Mouse (Mus musculus): ENCODE data around the gene Sema7a. TPM values are rescaled to one million over a fixed set of nuclear protein-coding genes. Genes with fewer than 3 reads are reported as not detected.

Sema7a gene
- polyA plus RNA-seq, 1 experiment from 2014 or later: 0.04 TPM

DNA sequence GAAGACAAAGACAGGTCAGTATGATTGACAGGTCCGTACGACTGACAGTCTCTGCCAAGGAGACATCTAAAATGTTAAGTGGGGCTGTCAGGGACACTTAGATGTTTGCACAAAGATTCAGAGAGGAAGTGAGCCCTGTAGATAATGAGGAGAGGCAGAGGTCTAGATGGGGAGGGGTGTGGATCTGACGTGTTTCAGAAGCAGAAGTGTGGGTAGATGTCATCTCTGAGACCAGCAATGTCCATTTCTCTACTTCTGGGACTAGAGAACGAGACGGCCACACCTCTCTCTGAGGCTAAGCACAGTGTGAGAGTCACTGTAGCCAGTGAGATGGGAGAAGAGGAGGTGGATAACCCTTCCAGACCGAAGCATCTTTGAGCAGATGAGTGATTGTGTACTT lies 38.1 kb downstream of the Sema7a start:
- Histone ChIP-seq H3K36me3 (ENCODE audit: control insufficient read depth, insufficient read depth) (no peaks in the 10 kb centered on the region), H3K4me1 (ENCODE audit: control insufficient read depth, low read depth, low read length) (no peaks in the 10 kb centered on the region), H3K9ac (ENCODE audit: low read depth, low read length) (no peak overlapping the region), H3K4me3 (ENCODE audit: low read depth, low read length) (no peak overlapping the region), H3K27me3 (ENCODE audit: control insufficient read depth, insufficient read depth, low read depth, low read length) (no peaks in the 10 kb centered on the region), H3K9me3 (replicated peaks; ENCODE audit: control insufficient read depth, low read length) (no peaks in the 10 kb centered on the region), H3K27ac (ENCODE audit: low read length) (no peak overlapping the region), H3K4me2 (ENCODE audit: low read depth, low read length) (no peak overlapping the region)
- ATAC-seq (ENCODE audit: low read depth): no peak
- 28% methylated on average over 6 of the region's 6 CpGs for WGBS (ENCODE audit: insufficient replicate concordance)

DNA sequence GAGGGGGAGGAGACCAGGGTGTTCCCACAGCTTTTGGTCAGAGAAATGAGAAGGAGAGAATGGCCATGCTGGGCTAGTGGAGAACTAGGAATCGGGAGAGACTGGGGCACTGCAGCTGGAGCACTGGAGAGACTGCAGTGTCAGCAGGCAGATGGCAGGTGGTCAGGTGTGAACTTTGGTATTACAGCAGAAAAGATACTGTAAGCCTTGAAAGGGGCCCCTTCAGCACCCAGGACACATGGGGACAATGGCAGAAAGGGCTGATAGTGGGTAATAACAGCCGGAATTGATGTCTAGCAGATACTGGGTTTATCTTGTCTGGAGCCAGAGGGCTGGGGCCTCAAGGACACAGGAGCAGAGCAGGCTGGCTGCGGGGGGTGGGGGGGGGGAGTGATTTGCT lies 38.9 kb downstream of the Sema7a start:
- no peak for ATAC-seq (ENCODE audit: low read depth)
- no peak overlapping the region for H3K27ac ChIP-seq (ENCODE audit: low read length)
- no peak overlapping the region for H3K4me3 ChIP-seq (ENCODE audit: low read depth, low read length)
- no peak overlapping the region for H3K9ac ChIP-seq (ENCODE audit: low read depth, low read length)
- WGBS (ENCODE audit: insufficient replicate concordance): 38% methylated on average over 3 of the region's 3 CpGs
- H3K27me3 ChIP-seq (ENCODE audit: control insufficient read depth, insufficient read depth, low read depth, low read length): no peaks in the 10 kb centered on the region
- no peaks in the 10 kb centered on the region for H3K36me3 ChIP-seq (ENCODE audit: control insufficient read depth, insufficient read depth)
- H3K9me3 ChIP-seq (replicated peaks; ENCODE audit: control insufficient read depth, low read length): no peaks in the 10 kb centered on the region
- H3K4me2 ChIP-seq (ENCODE audit: low read depth, low read length): no peak overlapping the region
- no peaks in the 10 kb centered on the region for H3K4me1 ChIP-seq (ENCODE audit: control insufficient read depth, low read depth, low read length)

DNA sequence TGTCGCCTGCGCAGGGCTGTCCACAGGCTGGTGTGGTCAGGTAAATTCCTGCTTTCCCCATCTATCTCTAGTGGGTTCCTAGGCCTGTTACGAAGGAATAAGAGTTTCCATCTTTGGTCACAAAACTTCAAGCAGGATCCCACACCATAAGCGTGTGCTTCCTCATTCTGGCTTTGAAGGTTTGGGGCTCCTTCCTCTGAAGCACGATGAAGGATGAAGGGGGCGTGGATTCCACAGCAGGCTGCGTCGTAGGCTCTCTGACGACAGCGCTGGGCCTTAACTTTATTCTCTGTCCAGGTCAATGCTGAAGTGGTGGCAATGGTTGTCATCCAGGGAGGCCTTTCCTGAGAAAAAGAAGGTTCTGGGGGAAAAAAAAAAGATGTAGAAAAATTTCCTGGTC lies 40.7 kb downstream of the Sema7a start:
- Histone ChIP-seq H3K27me3 (ENCODE audit: control insufficient read depth, insufficient read depth, low read depth, low read length) (no peaks in the 10 kb centered on the region), H3K27ac (ENCODE audit: low read length) (no peak overlapping the region), H3K4me3 (ENCODE audit: low read depth, low read length) (no peak overlapping the region), H3K9me3 (replicated peaks; ENCODE audit: control insufficient read depth, low read length) (no peaks in the 10 kb centered on the region), H3K9ac (ENCODE audit: low read depth, low read length) (no peak overlapping the region), H3K4me1 (ENCODE audit: control insufficient read depth, low read depth, low read length) (no peaks in the 10 kb centered on the region), H3K36me3 (ENCODE audit: control insufficient read depth, insufficient read depth) (no peaks in the 10 kb centered on the region), H3K4me2 (ENCODE audit: low read depth, low read length) (no peak overlapping the region)
- 41% methylated on average over 10 of the region's 10 CpGs for WGBS (ENCODE audit: insufficient replicate concordance)
- no peak for ATAC-seq (ENCODE audit: low read depth)

DNA sequence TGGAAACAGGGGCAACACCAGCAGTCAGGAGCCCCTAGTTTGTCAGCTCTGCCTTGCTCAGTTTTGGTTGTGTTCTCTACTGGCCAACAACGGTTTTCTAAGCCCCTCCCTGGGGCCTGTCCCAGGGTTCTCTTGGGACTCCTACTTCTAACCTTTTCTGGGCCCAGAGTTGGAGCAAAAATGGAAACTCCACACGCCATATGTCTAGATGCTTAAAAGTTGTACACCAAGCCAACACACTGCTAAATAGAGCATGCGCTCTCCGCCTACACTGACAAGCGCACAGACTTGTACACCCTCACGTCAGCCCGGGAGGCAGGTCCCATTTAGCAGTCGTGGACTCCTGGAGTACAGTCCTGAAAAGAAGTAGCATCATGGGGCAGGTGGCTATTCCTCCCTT lies 45.4 kb downstream of the Sema7a start:
- H3K27me3 ChIP-seq (ENCODE audit: control insufficient read depth, insufficient read depth, low read depth, low read length): no peaks in the 10 kb centered on the region
- no peaks in the 10 kb centered on the region for H3K4me1 ChIP-seq (ENCODE audit: control insufficient read depth, low read depth, low read length)
- no peak overlapping the region for H3K27ac ChIP-seq (ENCODE audit: low read length)
- no peak overlapping the region for H3K9ac ChIP-seq (ENCODE audit: low read depth, low read length)
- ATAC-seq (ENCODE audit: low read depth): no peak
- no peak overlapping the region for H3K4me2 ChIP-seq (ENCODE audit: low read depth, low read length)
- H3K9me3 ChIP-seq (replicated peaks; ENCODE audit: control insufficient read depth, low read length): no peaks in the 10 kb centered on the region
- no peaks in the 10 kb centered on the region for H3K36me3 ChIP-seq (ENCODE audit: control insufficient read depth, insufficient read depth)
- 72% methylated on average over 8 of the region's 8 CpGs for WGBS (ENCODE audit: insufficient replicate concordance)
- no peak overlapping the region for H3K4me3 ChIP-seq (ENCODE audit: low read depth, low read length)

DNA sequence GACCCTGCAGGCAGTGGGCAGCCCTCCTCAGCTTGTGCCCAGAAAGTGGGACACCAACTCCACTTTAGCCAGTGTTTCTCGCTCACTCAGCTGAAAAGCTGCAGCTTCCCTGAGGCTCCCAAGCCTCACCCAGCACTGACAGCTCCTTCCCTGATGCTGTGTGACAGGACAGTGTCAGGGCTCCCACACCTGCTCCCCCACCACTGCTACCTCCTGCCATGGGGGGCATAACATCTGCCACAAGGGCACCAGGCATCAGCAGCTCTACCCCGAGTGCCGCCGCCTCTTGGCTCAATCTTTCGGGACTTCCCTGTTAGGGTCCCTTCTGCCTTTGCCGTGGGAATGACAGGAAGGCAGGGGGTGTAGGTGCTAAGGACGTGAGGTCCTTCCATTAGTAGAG lies 46.4 kb downstream of the Sema7a start:
- H3K4me2 ChIP-seq (ENCODE audit: low read depth, low read length): no peak overlapping the region
- no peak overlapping the region for H3K9ac ChIP-seq (ENCODE audit: low read depth, low read length)
- no peaks in the 10 kb centered on the region for H3K27me3 ChIP-seq (ENCODE audit: control insufficient read depth, insufficient read depth, low read depth, low read length)
- WGBS (ENCODE audit: insufficient replicate concordance): 71% methylated on average over 7 of the region's 7 CpGs
- no peak overlapping the region for H3K4me3 ChIP-seq (ENCODE audit: low read depth, low read length)
- ATAC-seq (ENCODE audit: low read depth): no peak
- no peak overlapping the region for H3K27ac ChIP-seq (ENCODE audit: low read length)
- no peaks in the 10 kb centered on the region for H3K4me1 ChIP-seq (ENCODE audit: control insufficient read depth, low read depth, low read length)
- no peaks in the 10 kb centered on the region for H3K9me3 ChIP-seq (replicated peaks; ENCODE audit: control insufficient read depth, low read length)
- no peaks in the 10 kb centered on the region for H3K36me3 ChIP-seq (ENCODE audit: control insufficient read depth, insufficient read depth)

DNA sequence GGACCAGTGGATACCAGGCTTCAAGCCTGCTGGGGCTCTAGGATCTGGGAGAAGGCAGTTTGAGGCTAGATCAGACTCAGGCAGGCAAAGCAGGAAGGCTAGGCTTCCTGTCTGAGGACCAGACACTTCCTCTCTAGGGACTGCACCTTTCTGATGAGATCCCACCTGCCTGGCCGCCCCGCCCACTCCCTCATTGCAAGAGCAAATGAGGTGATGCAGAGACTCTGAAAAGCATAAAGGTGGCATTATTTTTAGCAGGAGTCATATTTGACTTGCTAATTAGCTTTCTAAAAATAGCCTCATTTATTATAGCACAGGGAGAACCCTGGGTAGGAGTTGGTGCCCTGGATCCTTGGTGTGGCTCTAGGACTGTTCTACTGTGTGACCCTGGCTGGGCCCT lies 48.2 kb downstream of the Sema7a start:
- no peaks in the 10 kb centered on the region for H3K36me3 ChIP-seq (ENCODE audit: control insufficient read depth, insufficient read depth)
- no peak overlapping the region for H3K4me3 ChIP-seq (ENCODE audit: low read depth, low read length)
- H3K4me1 ChIP-seq (ENCODE audit: control insufficient read depth, low read depth, low read length): no peaks in the 10 kb centered on the region
- no peak for ATAC-seq (ENCODE audit: low read depth)
- H3K9me3 ChIP-seq (replicated peaks; ENCODE audit: control insufficient read depth, low read length): no peaks in the 10 kb centered on the region
- H3K27me3 ChIP-seq (ENCODE audit: control insufficient read depth, insufficient read depth, low read depth, low read length): no peaks in the 10 kb centered on the region
- no peak overlapping the region for H3K27ac ChIP-seq (ENCODE audit: low read length)
- H3K9ac ChIP-seq (ENCODE audit: low read depth, low read length): no peak overlapping the region
- 45% methylated on average over 2 of the region's 2 CpGs for WGBS (ENCODE audit: insufficient replicate concordance)
- H3K4me2 ChIP-seq (ENCODE audit: low read depth, low read length): no peak overlapping the region

DNA sequence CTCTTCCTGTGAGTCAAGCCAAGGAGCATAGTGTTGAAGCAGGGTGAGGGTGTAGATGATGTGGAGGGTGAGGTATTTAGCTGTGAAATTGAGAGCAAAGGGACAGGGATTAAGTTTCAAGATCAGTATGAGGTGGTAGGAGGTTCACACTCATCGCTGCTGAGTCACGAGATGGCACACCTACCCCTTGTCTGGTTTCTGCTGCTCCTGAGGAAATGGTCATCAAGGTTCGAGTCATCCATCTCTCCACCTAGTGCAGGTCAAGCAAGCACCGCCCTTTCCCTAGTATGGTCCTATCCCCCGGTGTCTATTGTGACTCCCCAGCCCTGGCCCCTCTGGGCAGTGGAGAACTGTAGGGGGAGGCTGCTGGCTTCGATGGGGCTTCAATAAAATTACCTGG lies 49.4 kb downstream of the Sema7a start:
- Histone ChIP-seq H3K27me3 (ENCODE audit: control insufficient read depth, insufficient read depth, low read depth, low read length) (no peaks in the 10 kb centered on the region), H3K4me1 (ENCODE audit: control insufficient read depth, low read depth, low read length) (no peaks in the 10 kb centered on the region), H3K9me3 (replicated peaks; ENCODE audit: control insufficient read depth, low read length) (no peaks in the 10 kb centered on the region), H3K4me2 (ENCODE audit: low read depth, low read length) (no peak overlapping the region), H3K4me3 (ENCODE audit: low read depth, low read length) (no peak overlapping the region), H3K27ac (ENCODE audit: low read length) (no peak overlapping the region), H3K9ac (ENCODE audit: low read depth, low read length) (no peak overlapping the region), H3K36me3 (ENCODE audit: control insufficient read depth, insufficient read depth) (no peaks in the 10 kb centered on the region)
- ATAC-seq (ENCODE audit: low read depth): no peak
- 68% methylated on average over 6 of the region's 6 CpGs for WGBS (ENCODE audit: insufficient replicate concordance)

DNA sequence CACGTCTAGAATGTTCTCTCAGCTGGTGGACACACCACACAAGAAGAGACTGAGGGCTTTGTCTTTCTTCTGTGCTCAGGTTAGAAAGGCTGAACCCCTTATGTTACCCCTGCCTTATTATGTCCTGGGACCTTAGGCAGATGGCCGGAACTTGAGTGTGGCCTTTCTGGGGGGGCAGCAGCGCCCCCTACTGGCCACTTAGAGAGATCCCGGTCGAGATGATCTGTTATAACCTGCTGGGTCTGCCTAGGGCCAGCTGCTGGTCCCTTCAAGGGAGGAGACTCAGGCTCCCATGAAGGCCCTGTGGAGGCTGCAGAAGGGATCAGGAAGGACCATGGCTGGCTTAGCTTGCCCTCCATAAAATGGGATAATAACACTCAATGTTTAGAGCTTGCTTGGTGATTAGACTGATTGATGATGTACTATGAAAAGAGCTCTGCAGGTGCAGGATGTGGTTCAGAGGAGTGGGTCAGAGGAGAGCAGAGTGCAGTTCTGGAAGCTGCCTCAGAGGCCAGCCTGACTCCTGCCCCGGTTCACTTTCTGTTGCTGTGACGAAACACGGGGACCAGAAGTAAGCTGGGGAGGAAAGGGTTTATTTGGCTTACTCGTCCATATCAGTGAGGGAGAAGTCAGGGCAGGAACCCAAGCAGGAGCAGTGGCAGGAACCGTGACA lies 50.7 kb downstream of the Sema7a start:
- no peaks in the 10 kb centered on the region for H3K27me3 ChIP-seq (ENCODE audit: control insufficient read depth, insufficient read depth, low read depth, low read length)
- H3K9me3 ChIP-seq (replicated peaks; ENCODE audit: control insufficient read depth, low read length): no peaks in the 10 kb centered on the region
- H3K36me3 ChIP-seq (ENCODE audit: control insufficient read depth, insufficient read depth): no peaks in the 10 kb centered on the region
- WGBS (ENCODE audit: insufficient replicate concordance): 18% methylated on average over 10 of the region's 10 CpGs
- H3K27ac ChIP-seq (ENCODE audit: low read length): no peak overlapping the region
- H3K4me3 ChIP-seq (ENCODE audit: low read depth, low read length): no peak overlapping the region
- ATAC-seq (ENCODE audit: low read depth): no peak
- H3K4me2 ChIP-seq (ENCODE audit: low read depth, low read length): no peak overlapping the region
- no peaks in the 10 kb centered on the region for H3K4me1 ChIP-seq (ENCODE audit: control insufficient read depth, low read depth, low read length)
- no peak overlapping the region for H3K9ac ChIP-seq (ENCODE audit: low read depth, low read length)

DNA sequence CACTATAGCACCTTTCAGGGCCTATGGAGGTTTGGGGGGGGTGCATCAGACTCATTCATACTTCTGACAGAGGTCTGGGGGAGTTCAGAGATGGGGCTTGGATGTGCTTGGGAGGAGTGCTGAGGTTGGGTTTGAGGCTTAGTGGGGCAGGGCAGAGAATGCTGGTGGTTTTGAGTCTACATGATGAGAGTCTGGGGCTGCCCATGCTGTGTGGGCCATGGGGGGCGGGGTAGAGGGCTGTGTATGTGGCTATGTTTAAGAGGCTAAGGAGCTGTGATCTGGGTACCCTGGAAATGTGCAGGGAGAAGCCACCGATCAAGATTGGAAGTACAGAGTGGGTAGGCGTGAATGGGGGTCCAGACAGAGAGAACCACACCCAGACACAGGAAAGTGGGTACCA lies 52.1 kb downstream of the Sema7a start:
- H3K4me2 ChIP-seq (ENCODE audit: low read depth, low read length): no peak overlapping the region
- no peak for ATAC-seq (ENCODE audit: low read depth)
- no peak overlapping the region for H3K27ac ChIP-seq (ENCODE audit: low read length)
- H3K4me3 ChIP-seq (ENCODE audit: low read depth, low read length): no peak overlapping the region
- H3K27me3 ChIP-seq (ENCODE audit: control insufficient read depth, insufficient read depth, low read depth, low read length): peaks cover 6% of the 10 kb centered on the region; the same call in 1 of the 2 replicates
- H3K9ac ChIP-seq (ENCODE audit: low read depth, low read length): no peak overlapping the region
- no peaks in the 10 kb centered on the region for H3K36me3 ChIP-seq (ENCODE audit: control insufficient read depth, insufficient read depth)
- 51% methylated on average over 3 of the region's 3 CpGs for WGBS (ENCODE audit: insufficient replicate concordance)
- H3K4me1 ChIP-seq (ENCODE audit: control insufficient read depth, low read depth, low read length): no peaks in the 10 kb centered on the region
- no peaks in the 10 kb centered on the region for H3K9me3 ChIP-seq (replicated peaks; ENCODE audit: control insufficient read depth, low read length)
